Mouse (Mus musculus): ENCODE measurements around the gene Ndp. TPM values are rescaled to one million over a fixed set of nuclear protein-coding genes. Genes with fewer than 3 reads are reported as not detected.

The Ndp gene
- polyA plus RNA-seq, 1 experiment from 2014 or later, result 1.2 TPM

DNA sequence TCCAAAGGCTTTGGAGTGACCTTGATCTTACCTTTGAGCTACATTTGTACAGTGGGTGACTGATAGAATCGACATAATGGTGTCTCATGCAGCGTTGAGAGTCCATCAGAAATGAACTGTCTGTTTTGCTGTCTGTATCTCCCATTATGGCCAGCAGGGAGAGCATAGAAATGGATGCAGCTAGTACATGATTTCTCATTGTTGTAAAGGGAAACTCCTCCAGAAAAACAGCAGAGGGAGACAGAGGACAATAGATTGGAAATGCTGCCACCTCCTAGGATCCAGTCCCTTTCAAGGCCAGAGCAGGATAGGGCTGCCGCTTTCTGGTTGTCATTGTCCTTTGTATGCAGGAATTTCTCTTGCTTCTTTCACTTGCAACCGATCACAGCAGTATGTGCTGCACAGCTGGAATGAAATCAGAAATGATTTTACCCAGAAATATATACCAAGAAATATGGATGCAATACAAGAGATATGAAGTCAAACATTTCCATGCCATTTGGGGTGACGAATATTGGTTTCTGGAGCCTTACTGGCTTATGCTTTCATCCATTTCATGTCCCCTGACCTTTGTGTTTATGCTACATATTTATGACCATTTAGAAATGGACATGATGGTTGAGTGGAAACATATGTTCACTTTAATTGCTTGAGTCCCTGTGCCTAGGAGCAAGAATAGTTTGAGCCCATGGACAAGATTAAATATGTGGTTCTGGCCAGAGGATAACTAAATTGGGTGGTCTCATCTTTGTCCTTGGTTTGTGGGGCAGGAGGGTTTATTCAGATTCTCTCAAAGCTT is 17.0 kb downstream of the Ndp start:
- Histone ChIP-seq H3K4me1 (ENCODE audit: control insufficient read depth, insufficient read depth, low read length) (no peaks in the 10 kb centered on the region), H3K9me3 (replicated peaks; ENCODE audit: control insufficient read depth, low read length) (no peaks in the 10 kb centered on the region), H3K9ac (ENCODE audit: low read depth, low read length) (no peak overlapping the region), H3K27ac (ENCODE audit: low read depth, low read length) (no peak overlapping the region), H3K36me3 (ENCODE audit: control insufficient read depth, insufficient read depth, low read length) (no peaks in the 10 kb centered on the region), H3K4me3 (ENCODE audit: low read depth, low read length) (no peak overlapping the region), H3K4me2 (no peak overlapping the region), H3K27me3 (ENCODE audit: control insufficient read depth, insufficient read depth, low read length) (no peaks in the 10 kb centered on the region)
- WGBS (ENCODE audit: insufficient replicate concordance), result 33% methylated on average over 5 of the region's 5 CpGs
- ATAC-seq (replicated peaks; ENCODE audit: insufficient number of reproducible peaks, low FRiP score, low TSS enrichment), result no peak

DNA sequence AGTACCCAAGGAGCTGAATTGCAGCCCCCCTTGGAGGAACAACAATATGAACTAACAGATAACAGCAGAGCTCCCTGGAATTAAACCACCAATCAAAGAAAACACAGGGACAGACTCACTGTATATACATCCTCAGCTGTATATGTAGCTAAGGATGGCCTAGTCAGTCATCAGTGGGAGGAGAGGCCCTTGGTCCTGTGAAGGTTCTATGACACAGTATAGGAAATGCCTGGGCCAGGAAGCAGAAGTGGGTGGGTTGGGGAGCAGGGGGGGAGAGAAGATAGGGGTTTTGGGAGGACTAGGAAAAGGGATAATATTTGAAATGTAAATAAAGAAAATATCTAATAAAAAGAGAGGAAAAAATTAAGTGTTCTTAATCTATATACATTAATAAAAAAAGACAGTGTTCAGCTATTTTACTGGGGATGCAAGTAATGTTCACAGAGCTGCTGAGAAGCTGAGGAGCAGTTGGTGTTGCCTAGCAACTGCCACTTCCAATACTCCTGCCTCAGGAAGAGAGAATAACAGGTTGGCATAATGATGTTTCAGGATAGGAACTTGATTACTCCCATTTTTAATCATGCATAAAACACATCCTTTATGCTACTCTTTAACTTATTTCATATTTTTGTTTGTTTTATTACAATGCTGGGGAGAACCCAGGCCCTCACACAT is 43.8 kb downstream of the Ndp start:
- no peaks in the 10 kb centered on the region for H3K4me1 ChIP-seq (ENCODE audit: control insufficient read depth, insufficient read depth, low read length)
- H3K36me3 ChIP-seq (ENCODE audit: control insufficient read depth, insufficient read depth, low read length), result no peaks in the 10 kb centered on the region
- no peak for ATAC-seq (replicated peaks; ENCODE audit: insufficient number of reproducible peaks, low FRiP score, low TSS enrichment)
- no peak overlapping the region for H3K27ac ChIP-seq (ENCODE audit: low read depth, low read length)
- H3K9me3 ChIP-seq (replicated peaks; ENCODE audit: control insufficient read depth, low read length), result no peaks in the 10 kb centered on the region
- H3K4me2 ChIP-seq, result no peak overlapping the region
- no peak overlapping the region for H3K9ac ChIP-seq (ENCODE audit: low read depth, low read length)
- no peaks in the 10 kb centered on the region for H3K27me3 ChIP-seq (ENCODE audit: control insufficient read depth, insufficient read depth, low read length)
- H3K4me3 ChIP-seq (ENCODE audit: low read depth, low read length), result no peak overlapping the region

- H3K4me1 ChIP-seq (ENCODE audit: control insufficient read depth, insufficient read depth, low read length), result no peaks in the 10 kb centered on the region
- no peaks in the 10 kb centered on the region for H3K36me3 ChIP-seq (ENCODE audit: control insufficient read depth, insufficient read depth, low read length)
- no peak overlapping the region for H3K9ac ChIP-seq (ENCODE audit: low read depth, low read length)
- H3K4me3 ChIP-seq (ENCODE audit: low read depth, low read length), result no peak overlapping the region
- no peak overlapping the region for H3K27ac ChIP-seq (ENCODE audit: low read depth, low read length)
- no peaks in the 10 kb centered on the region for H3K27me3 ChIP-seq (ENCODE audit: control insufficient read depth, insufficient read depth, low read length)
- no peak for ATAC-seq (replicated peaks; ENCODE audit: insufficient number of reproducible peaks, low FRiP score, low TSS enrichment)
- no peaks in the 10 kb centered on the region for H3K9me3 ChIP-seq (replicated peaks; ENCODE audit: control insufficient read depth, low read length)
- H3K4me2 ChIP-seq, result no peak overlapping the region
These were observed 51.3 kb downstream of the Ndp start for GRCm38 (mm10) chrX:16860244-16860643.

DNA sequence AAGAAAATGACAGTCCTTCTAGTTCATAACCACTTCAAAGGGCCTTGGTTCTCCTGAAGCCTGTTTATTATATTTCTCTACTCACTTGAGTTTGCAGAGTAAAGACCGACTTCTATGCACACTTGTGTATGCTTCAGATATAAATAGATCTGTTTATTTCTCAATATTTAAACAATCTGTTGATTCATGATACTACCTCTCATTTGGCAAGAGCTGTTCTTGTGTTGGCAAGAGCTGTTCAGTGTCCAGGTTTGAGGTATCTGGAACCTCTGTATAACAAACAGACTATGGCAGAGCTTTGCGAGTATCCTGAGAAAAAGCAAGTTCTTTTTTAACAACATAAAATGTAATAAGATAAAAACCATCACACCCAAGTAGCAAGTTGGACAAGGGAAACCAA is 65.5 kb downstream of the Ndp start:
- 81% methylated on average over 2 of the region's 2 CpGs for WGBS (ENCODE audit: insufficient replicate concordance)
- Histone ChIP-seq H3K9ac (ENCODE audit: low read depth, low read length) (no peak overlapping the region), H3K36me3 (ENCODE audit: control insufficient read depth, insufficient read depth, low read length) (no peaks in the 10 kb centered on the region), H3K27ac (ENCODE audit: low read depth, low read length) (no peak overlapping the region), H3K27me3 (ENCODE audit: control insufficient read depth, insufficient read depth, low read length) (no peaks in the 10 kb centered on the region), H3K9me3 (replicated peaks; ENCODE audit: control insufficient read depth, low read length) (no peaks in the 10 kb centered on the region), H3K4me1 (ENCODE audit: control insufficient read depth, insufficient read depth, low read length) (no peaks in the 10 kb centered on the region), H3K4me2 (no peak overlapping the region), H3K4me3 (ENCODE audit: low read depth, low read length) (no peak overlapping the region)
- ATAC-seq (replicated peaks; ENCODE audit: insufficient number of reproducible peaks, low FRiP score, low TSS enrichment), result no peak

DNA sequence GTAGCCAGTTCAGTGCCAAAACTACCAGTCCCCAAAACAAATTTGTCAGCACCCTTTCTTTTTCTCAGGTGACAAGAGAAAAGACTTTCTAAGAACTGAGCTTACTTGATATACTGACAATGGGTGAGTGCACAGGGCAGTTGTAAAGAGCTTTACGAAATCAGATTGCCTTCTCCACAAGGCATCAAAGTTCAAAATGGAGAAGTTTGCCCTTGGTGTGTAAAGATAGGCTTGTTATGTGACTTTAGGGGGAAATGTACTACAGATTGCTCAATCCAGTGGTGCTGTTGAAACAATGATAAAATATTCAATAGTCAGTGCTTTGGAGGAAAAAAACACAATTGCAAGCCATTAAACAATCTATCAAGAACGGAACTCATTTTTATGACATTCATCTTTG is 70.1 kb downstream of the Ndp start:
- Histone ChIP-seq H3K36me3 (ENCODE audit: control insufficient read depth, insufficient read depth, low read length) (no peaks in the 10 kb centered on the region), H3K4me1 (ENCODE audit: control insufficient read depth, insufficient read depth, low read length) (no peaks in the 10 kb centered on the region), H3K9me3 (replicated peaks; ENCODE audit: control insufficient read depth, low read length) (no peaks in the 10 kb centered on the region), H3K4me2 (no peak overlapping the region), H3K27ac (ENCODE audit: low read depth, low read length) (no peak overlapping the region), H3K4me3 (ENCODE audit: low read depth, low read length) (no peak overlapping the region), H3K9ac (ENCODE audit: low read depth, low read length) (no peak overlapping the region), H3K27me3 (ENCODE audit: control insufficient read depth, insufficient read depth, low read length) (no peaks in the 10 kb centered on the region)
- 69% methylated on average over 2 of the region's 2 CpGs for WGBS (ENCODE audit: insufficient replicate concordance)
- no peak for ATAC-seq (replicated peaks; ENCODE audit: insufficient number of reproducible peaks, low FRiP score, low TSS enrichment)

GRCm38 (mm10) chrX:16837293-16837692 is 74.3 kb downstream of the Ndp start:
- WGBS (ENCODE audit: insufficient replicate concordance), result 76% methylated on average over 1 of the region's 1 CpGs
- no peak for ATAC-seq (replicated peaks; ENCODE audit: insufficient number of reproducible peaks, low FRiP score, low TSS enrichment)
- Histone ChIP-seq H3K27ac (ENCODE audit: low read depth, low read length) (no peak overlapping the region), H3K4me3 (ENCODE audit: low read depth, low read length) (no peak overlapping the region), H3K36me3 (ENCODE audit: control insufficient read depth, insufficient read depth, low read length) (no peaks in the 10 kb centered on the region), H3K9me3 (replicated peaks; ENCODE audit: control insufficient read depth, low read length) (no peaks in the 10 kb centered on the region), H3K4me1 (ENCODE audit: control insufficient read depth, insufficient read depth, low read length) (no peaks in the 10 kb centered on the region), H3K9ac (ENCODE audit: low read depth, low read length) (no peak overlapping the region), H3K4me2 (no peak overlapping the region), H3K27me3 (ENCODE audit: control insufficient read depth, insufficient read depth, low read length) (no peaks in the 10 kb centered on the region)

DNA sequence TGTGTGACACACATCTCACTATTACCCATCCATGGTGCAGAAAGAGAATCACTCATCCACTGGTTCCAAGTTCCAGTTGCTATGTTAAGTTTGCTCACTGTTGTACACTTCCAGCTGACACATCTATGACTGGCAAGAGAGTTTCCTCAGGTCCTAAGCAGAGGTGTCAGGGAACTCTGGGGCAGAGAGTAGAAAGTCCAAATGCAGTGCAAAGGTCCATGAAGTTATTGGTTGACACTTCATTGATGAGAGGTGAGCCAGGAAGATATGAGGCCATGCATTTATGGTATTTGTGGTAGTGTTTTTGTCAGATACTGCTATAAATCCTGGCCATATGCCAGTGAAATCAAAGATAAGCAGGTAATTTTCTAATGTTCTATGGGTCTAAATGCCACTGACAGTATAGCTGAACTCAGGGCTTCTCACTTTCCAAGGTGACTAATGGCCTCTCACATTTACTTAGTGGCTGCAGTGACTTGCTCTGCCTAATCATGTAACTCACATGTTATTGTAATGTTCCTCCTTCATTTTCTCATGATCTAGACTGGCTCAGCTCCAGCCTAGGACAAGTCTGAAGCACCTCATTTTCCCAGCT is 75.0 kb downstream of the Ndp start:
- H3K4me1 ChIP-seq (ENCODE audit: control insufficient read depth, insufficient read depth, low read length), result no peaks in the 10 kb centered on the region
- H3K4me2 ChIP-seq, result no peak overlapping the region
- H3K36me3 ChIP-seq (ENCODE audit: control insufficient read depth, insufficient read depth, low read length), result no peaks in the 10 kb centered on the region
- H3K9ac ChIP-seq (ENCODE audit: low read depth, low read length), result no peak overlapping the region
- no peaks in the 10 kb centered on the region for H3K27me3 ChIP-seq (ENCODE audit: control insufficient read depth, insufficient read depth, low read length)
- H3K4me3 ChIP-seq (ENCODE audit: low read depth, low read length), result no peak overlapping the region
- H3K27ac ChIP-seq (ENCODE audit: low read depth, low read length), result no peak overlapping the region
- no peak for ATAC-seq (replicated peaks; ENCODE audit: insufficient number of reproducible peaks, low FRiP score, low TSS enrichment)
- H3K9me3 ChIP-seq (replicated peaks; ENCODE audit: control insufficient read depth, low read length), result no peaks in the 10 kb centered on the region
